Mouse (Mus musculus) thymus, adult 2 months (tissue): ENCODE measurements around the gene Ptcd1.

Experiments
- CTCF ChIP-seq: fragments of 200-500 bp; IDR thresholded peaks from 2 replicates; pipeline ENCODE4 v1.5.1; 2012; ENCODE audit warnings: mild to moderate bottlenecking, control low read depth, low read length, moderate library complexity, borderline replicate concordance; ENCODE audit not compliant: control insufficient read depth, poor library complexity, insufficient read depth; ENCODE audit errors: extremely low read depth
- POLR2A ChIP-seq: fragments of 200-500 bp; IDR thresholded peaks from 2 replicates; pipeline ENCODE4 v1.6.1; 2012; ENCODE audit warnings: mild to moderate bottlenecking, low read length, control low read depth, moderate library complexity; ENCODE audit not compliant: control insufficient read depth, poor library complexity, insufficient read depth; ENCODE audit errors: extremely low read depth

DNA sequence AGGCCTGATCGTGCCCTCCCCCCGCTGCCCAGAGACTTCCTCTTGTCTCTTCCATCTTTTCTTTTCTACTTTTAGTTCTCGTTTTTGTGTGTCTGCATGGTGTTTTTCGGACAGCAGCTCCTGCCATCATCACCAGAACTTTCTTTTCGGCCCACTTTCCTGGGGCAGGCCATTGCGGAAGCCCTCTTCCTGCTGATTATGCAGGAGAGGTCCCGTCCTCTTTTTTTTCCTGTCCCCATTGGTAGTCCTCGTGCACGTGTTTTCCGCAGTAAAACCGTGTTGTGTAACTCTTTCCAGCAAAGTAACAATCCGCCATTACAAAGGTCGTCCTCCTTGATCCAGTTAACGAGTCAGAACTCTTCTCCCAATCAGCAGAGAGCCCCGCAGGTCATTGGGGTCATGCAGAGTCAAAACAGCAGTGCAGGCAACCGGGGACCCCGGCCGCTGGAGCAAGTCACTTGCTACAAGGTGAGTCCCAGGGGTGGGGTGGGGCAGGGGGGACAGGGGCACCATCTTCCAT lies 11.6 kb upstream of the Ptcd1 start:
- TF ChIP-seq POLR2A: no peak
- no peak for TF ChIP-seq CTCF
